Mouse (Mus musculus) leukemia stem cell, adult 10-12 weeks (primary cell): Measurements from ENCODE around the gene Gm49391. TPM values are rescaled to one million over a fixed set of nuclear protein-coding genes. Genes with fewer than 3 reads are reported as not detected.

Experiments used
- polyA plus RNA-seq: library from polyadenylated mRNA; stranded (reverse); fragments of >175 nt; gene quantifications from 2 replicates; pipeline ENCODE4 v1.2.3, GENCODE M21; 2012; ENCODE audit warnings: low replicate concordance

The Gm49391 gene
- not detected in 2 replicates for polyA plus RNA-seq

GRCm38 (mm10) chr13:60936500-60936901, at the start of gene Gm49391, which contains the start of gene Ctla2a:
Gm49391 (minus strand) TSS chr13:60936571.
Ctla2a (minus strand) TSS chr13:60936625.

GRCm38 (mm10) chr13:60941884-60942283, 5.5 kb upstream of the Gm49391 start, which contains the start of gene Tpbpa:
Tpbpa (minus strand) TSS chr13:60941984.

GRCm38 (mm10) chr13:60935490-60935889, 881 bp downstream of the Gm49391 start, which contains the start of gene Gm49393:
Gm49393 (minus strand) TSS chr13:60935590.

GRCm38 (mm10) chr13:60904780-60905179, 31.6 kb downstream of the Gm49391 start, which contains the start of gene Tpbpb:
Tpbpb (minus strand) TSS chr13:60904880.

GRCm38 (mm10) chr13:60897328-60897727, 39.0 kb downstream of the Gm49391 start, which contains the start of gene Ctla2b:
Ctla2b (minus strand) TSS chr13:60897447.

GRCm38 (mm10) chr13:60896794-60897193, 39.6 kb downstream of the Gm49391 start, which contains the start of gene Gm49392:
Gm49392 (minus strand) TSS chr13:60896894.

GRCm38 (mm10) chr13:60864281-60864680, 72.1 kb downstream of the Gm49391 start, which contains the start of gene 4930486L24Rik:
4930486L24Rik (minus strand) TSS chr13:60864475.

Other genes with a start within 250 kb of the Gm49391 start
- gene BC051665, start 150.2 kb downstream of the Gm49391 start, polyA plus RNA-seq = not detected in 2 replicates
- gene Ctsll3, start 133.7 kb downstream of the Gm49391 start, polyA plus RNA-seq = not detected in 2 replicates
- 0.20 TPM in 1 of 2 replicates, not detected in the other for gene 4930486L24Rik, start 72.1 kb downstream of the Gm49391 start, polyA plus RNA-seq
- gene Gm49392, start 39.7 kb downstream of the Gm49391 start, polyA plus RNA-seq = not detected in 2 replicates
- not detected in 2 replicates for gene Ctla2b, start 39.1 kb downstream of the Gm49391 start, polyA plus RNA-seq
- gene Tpbpb, start 31.7 kb downstream of the Gm49391 start, polyA plus RNA-seq = not detected in 2 replicates
- not detected in 2 replicates for gene Gm49393, start 981 bp downstream of the Gm49391 start, polyA plus RNA-seq
- gene Ctla2a, start 54 bp upstream of the Gm49391 start, polyA plus RNA-seq = 0.46 and 1.5 TPM in 2 replicates
- not detected in 2 replicates for gene Tpbpa, start 5.4 kb upstream of the Gm49391 start, polyA plus RNA-seq
- not detected in 2 replicates for gene Ctsj, start 69.4 kb upstream of the Gm49391 start, polyA plus RNA-seq
- not detected in 2 replicates for gene Ctsq, start 104.1 kb upstream of the Gm49391 start, polyA plus RNA-seq
- gene Ctsr, start 227.7 kb upstream of the Gm49391 start, polyA plus RNA-seq = not detected in 2 replicates